Mouse (Mus musculus): Measurements from ENCODE around the gene Timm44. TPM values are rescaled to one million over a fixed set of nuclear protein-coding genes. Genes with fewer than 3 reads are reported as not detected.

The Timm44 gene
- polyA plus RNA-seq, 1 experiment from 2014 or later, result 81.1 TPM

DNA sequence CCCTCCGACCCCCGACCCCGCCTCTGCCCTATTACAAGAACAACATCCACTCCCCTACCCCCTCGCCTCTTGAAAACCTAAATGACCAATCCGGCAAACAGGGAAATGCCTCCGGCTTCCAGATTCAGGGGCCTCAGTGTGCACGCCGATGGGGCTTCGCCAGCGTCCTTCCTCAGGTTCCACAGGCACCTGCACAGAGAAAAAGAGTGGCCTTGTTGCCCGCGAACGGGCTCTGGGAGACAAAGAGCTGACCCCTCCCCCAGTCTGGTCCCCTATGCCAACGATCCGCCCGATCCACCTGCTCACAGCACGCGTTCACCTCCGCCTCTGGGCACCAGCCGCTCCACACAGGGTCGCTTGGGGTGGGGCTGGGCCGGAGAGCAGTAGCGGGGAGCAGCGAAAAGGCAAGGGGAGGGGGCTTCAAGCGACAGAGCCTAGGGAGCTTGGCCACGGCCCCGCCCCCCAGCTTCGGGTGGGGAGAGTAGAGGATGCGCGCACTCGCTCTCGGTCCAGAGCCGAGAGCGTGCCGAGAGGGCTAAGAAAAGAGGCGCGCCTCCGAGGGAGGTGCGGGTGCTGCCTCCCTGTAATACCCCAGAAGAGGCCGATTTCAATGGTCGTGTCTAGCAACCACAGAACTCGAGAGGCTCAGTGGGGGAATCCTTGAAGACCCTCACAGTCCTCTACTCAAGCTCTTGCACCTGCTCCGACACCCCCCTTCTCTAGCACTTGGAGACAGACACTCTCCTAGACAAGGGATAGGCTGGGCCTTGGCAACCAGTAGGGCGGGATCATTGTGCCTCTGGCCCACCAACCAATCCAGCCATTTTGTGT is 58.7 kb downstream of the Timm44 start, which contains the start of gene Prr36:
Gene Prr36 (minus strand): TSS at position 669 of the 831 bp plus-strand sequence.
- peak; percentile 57 for ATAC-seq (ENCODE audit: insufficient number of reproducible peaks, insufficient read depth, low FRiP score, low read depth)
- no peaks in the 10 kb centered on the region for H3K4me1 ChIP-seq (ENCODE audit: control insufficient read depth, insufficient read depth, low read length)
- H3K9ac ChIP-seq (replicated peaks; ENCODE audit: low read depth, low read length), result peak within 1 kb of the TSS; percentile 28; the same call in 1 of the 2 replicates
- H3K36me3 ChIP-seq (ENCODE audit: control insufficient read depth, insufficient read depth, low read length), result no peaks in the 10 kb centered on the region
- H3K4me2 ChIP-seq (replicated peaks; ENCODE audit: low read depth, low read length), result peak within 1 kb of the TSS; percentile 68
- H3K9me3 ChIP-seq (ENCODE audit: control insufficient read depth, low read depth, low read length), result no peaks in the 10 kb centered on the region
- peak within 1 kb of the TSS; percentile 4; the same call in 1 of the 2 replicates for H3K27ac ChIP-seq (ENCODE audit: low read length)
- 2% methylated on average over 44 of the region's 44 CpGs for WGBS
- H3K27me3 ChIP-seq (ENCODE audit: control insufficient read depth, insufficient read depth, low read length), result no peaks in the 10 kb centered on the region
- H3K4me3 ChIP-seq (ENCODE audit: low read depth, low read length), result peak within 1 kb of the TSS; percentile 44

DNA sequence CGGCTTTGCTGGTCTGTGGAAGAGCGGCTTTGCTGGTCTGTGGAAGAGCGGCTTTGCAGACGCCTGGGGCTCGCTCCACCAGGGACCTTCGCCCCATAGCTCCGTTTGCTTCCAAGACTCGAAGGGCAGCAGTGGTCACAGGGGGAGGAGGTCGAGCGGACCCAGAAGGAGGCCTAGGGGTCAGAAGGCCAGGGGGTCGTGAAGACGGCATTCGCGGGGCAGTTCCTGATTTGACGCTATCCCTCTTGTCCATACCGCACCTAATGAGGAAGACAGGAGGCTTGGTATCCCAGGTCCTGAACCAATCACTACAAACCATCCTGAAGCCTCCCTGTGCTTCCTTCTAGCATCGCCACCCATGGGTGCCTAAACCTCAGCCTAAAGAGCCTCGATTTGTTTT is 59.4 kb downstream of the Timm44 start:
- Histone ChIP-seq H3K36me3 (ENCODE audit: control insufficient read depth, insufficient read depth, low read length) (no peaks in the 10 kb centered on the region), H3K9ac (replicated peaks; ENCODE audit: low read depth, low read length) (peak overlapping the region; percentile 28; the same call in 1 of the 2 replicates), H3K4me2 (replicated peaks; ENCODE audit: low read depth, low read length) (peak overlapping the region; percentile 68), H3K4me1 (ENCODE audit: control insufficient read depth, insufficient read depth, low read length) (no peaks in the 10 kb centered on the region), H3K27me3 (ENCODE audit: control insufficient read depth, insufficient read depth, low read length) (no peaks in the 10 kb centered on the region), H3K27ac (ENCODE audit: low read length) (no peak overlapping the region), H3K4me3 (ENCODE audit: low read depth, low read length) (peak overlapping the region; percentile 44), H3K9me3 (ENCODE audit: control insufficient read depth, low read depth, low read length) (no peaks in the 10 kb centered on the region)
- no peak for ATAC-seq (ENCODE audit: insufficient number of reproducible peaks, insufficient read depth, low FRiP score, low read depth)
- WGBS, result 6% methylated on average over 18 of the region's 18 CpGs

DNA sequence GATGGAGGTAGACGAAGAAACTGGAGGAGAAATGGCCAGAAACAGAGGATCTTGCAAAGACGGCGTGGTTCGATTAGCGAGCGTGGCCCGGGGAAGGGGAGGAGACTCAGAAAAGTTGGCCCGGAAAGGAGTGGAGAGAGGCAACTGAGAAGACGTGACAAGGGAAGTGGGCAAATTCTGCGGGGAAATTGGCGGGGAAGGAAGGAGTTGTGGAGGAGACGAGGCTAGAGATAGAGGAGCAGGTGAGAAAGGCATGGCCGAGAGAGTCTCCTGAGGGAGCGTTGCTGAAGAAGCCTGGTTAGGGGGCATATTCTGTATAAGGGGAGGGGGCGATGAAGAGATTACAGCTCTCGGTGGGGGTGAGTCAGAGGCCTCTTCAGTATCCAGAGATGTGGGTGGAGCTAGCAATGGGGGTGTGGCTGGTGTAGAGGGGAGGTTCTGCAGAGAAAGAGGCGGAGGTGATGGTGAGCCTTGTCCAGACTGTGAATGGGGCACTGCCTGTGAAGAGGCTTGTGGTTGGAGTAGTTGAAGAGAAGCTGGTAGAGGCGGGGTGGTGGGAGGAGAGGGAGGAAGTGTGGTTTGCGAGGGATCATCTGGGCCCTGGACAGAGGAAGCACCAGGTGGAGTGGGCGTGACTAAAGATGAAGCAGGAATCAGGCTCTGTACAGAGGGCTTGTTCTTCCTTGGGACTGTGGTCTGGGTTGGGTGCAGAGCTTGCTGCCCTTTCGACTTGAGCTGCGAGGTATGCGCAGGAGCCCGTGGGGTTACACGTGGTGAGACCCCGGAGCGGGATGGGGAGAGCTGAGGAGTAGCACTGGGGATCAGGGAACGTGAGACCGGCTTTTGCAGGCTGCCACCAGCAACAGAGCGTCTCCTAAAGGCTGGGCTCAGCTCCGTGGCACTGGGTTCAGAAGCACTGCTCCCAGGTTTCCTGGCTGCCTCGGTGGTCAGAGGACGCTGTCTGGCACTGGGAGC is 61.4 kb downstream of the Timm44 start:
- H3K4me1 ChIP-seq (ENCODE audit: control insufficient read depth, insufficient read depth, low read length), result no peaks in the 10 kb centered on the region
- no peaks in the 10 kb centered on the region for H3K27me3 ChIP-seq (ENCODE audit: control insufficient read depth, insufficient read depth, low read length)
- no peak overlapping the region for H3K9ac ChIP-seq (replicated peaks; ENCODE audit: low read depth, low read length)
- peak overlapping the region; percentile 49 for H3K27ac ChIP-seq (ENCODE audit: low read length)
- peak overlapping the region; percentile 89 for H3K4me2 ChIP-seq (replicated peaks; ENCODE audit: low read depth, low read length)
- ATAC-seq (ENCODE audit: insufficient number of reproducible peaks, insufficient read depth, low FRiP score, low read depth), result peak; percentile 61
- H3K4me3 ChIP-seq (ENCODE audit: low read depth, low read length), result peak overlapping the region; percentile 41
- H3K36me3 ChIP-seq (ENCODE audit: control insufficient read depth, insufficient read depth, low read length), result no peaks in the 10 kb centered on the region; the same call in 1 of the 2 replicates
- no peaks in the 10 kb centered on the region for H3K9me3 ChIP-seq (ENCODE audit: control insufficient read depth, low read depth, low read length)
- WGBS, result 10% methylated on average over 33 of the region's 33 CpGs

DNA sequence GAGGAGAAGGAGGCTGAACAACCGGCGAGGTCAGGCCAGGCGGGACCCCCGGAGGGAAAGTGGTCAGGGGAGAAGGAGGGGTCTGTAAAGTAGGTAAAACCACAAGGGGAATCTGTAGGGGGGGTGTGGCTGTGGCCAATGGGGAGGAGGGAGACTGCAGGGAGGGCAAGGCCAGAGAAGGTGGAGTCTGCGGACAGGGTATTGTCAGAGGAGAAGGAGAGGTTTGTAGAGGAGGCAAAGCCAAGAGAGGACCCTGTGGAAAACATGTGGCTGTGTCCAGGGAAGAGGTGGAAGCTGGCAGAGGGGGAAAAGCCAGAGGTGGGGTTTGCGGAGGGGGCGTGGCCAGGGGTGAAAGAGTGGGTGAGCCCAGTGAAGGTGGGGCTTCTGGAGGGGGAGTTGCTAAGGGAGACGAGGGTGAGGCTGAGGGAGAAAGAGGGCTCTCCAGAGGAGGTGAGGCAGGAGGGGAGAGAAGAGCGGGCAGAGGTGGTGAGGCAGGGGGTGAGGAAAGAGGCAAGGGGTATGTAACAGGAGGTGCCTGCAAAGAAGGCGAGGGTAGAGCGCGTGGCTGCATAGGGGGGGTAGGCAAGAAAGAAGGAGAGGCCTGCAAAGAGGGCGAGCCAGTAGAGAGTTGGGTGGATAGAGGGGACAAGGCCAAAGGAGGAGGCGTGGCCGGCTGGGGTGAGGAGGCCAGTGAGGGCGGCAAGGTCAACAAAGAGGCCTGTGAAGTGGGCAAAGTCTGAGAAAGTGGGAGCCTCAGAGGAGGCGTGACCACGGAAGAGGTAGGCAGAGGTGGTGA is 62.3 kb downstream of the Timm44 start:
- peak overlapping the region; percentile 49 for H3K27ac ChIP-seq (ENCODE audit: low read length)
- WGBS, result 3% methylated on average over 18 of the region's 18 CpGs
- peak overlapping the region; percentile 89 for H3K4me2 ChIP-seq (replicated peaks; ENCODE audit: low read depth, low read length)
- H3K4me3 ChIP-seq (ENCODE audit: low read depth, low read length), result peak overlapping the region; percentile 41
- ATAC-seq (ENCODE audit: insufficient number of reproducible peaks, insufficient read depth, low FRiP score, low read depth), result peak; percentile 77
- H3K27me3 ChIP-seq (ENCODE audit: control insufficient read depth, insufficient read depth, low read length), result no peaks in the 10 kb centered on the region
- no peaks in the 10 kb centered on the region; the same call in 1 of the 2 replicates for H3K36me3 ChIP-seq (ENCODE audit: control insufficient read depth, insufficient read depth, low read length)
- no peaks in the 10 kb centered on the region for H3K4me1 ChIP-seq (ENCODE audit: control insufficient read depth, insufficient read depth, low read length)
- H3K9ac ChIP-seq (replicated peaks; ENCODE audit: low read depth, low read length), result 0 out of 2 replicates have a peak overlapping the region, but pooled peaks have one; percentile 14
- H3K9me3 ChIP-seq (ENCODE audit: control insufficient read depth, low read depth, low read length), result no peaks in the 10 kb centered on the region

DNA sequence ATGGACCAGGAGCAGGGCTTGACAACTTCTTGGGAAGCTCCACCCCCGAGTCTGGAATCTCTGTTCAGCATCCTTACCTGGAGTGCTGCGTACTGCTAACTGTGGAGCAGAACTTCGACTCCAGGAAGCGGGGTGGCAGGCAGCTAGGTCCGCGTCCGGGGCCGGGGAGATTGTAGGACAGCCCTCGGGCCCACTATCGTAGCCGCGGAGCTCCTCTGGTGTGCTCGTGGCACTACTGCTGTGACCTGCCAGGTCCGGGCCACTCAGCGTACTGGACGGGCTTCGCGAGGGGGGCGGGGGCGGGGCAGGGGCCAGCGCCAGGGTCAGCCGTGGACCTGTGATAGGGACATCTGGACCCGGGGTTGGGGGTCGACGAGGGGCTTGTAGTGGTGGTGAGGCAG is 62.9 kb downstream of the Timm44 start:
- WGBS, result 1% methylated on average over 25 of the region's 25 CpGs
- H3K27ac ChIP-seq (ENCODE audit: low read length), result no peak overlapping the region; the same call in 1 of the 2 replicates

DNA sequence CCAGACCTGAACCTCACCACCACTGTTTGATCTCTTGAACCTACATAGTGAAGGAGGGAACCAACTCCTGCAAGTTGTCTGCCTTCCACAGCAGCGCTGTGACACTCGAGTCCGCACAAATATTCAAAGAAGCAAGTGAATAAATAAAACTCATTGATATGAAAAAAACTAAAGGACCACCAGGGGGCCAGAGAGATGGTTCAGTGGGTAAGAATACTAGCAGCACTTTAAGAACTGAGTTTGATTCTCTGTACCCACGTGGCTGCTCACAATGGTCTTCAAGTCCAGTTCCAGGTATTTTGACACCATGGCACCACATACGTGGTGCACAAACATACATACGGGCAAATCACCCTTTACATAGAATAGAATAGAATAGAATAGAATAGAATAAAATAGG is 64.6 kb downstream of the Timm44 start:
- Histone ChIP-seq H3K4me1 (ENCODE audit: control insufficient read depth, insufficient read depth, low read length) (no peaks in the 10 kb centered on the region; the same call in 1 of the 2 replicates), H3K4me2 (replicated peaks; ENCODE audit: low read depth, low read length) (no peak overlapping the region), H3K9me3 (ENCODE audit: control insufficient read depth, low read depth, low read length) (no peaks in the 10 kb centered on the region), H3K27me3 (ENCODE audit: control insufficient read depth, insufficient read depth, low read length) (0 out of 2 replicates have a peak, but pooled peaks cover under 1% of the 10 kb centered on the region), H3K27ac (ENCODE audit: low read length) (no peak overlapping the region), H3K4me3 (ENCODE audit: low read depth, low read length) (no peak overlapping the region), H3K36me3 (ENCODE audit: control insufficient read depth, insufficient read depth, low read length) (no peaks in the 10 kb centered on the region; the same call in 1 of the 2 replicates), H3K9ac (replicated peaks; ENCODE audit: low read depth, low read length) (no peak overlapping the region)
- WGBS, result 77% methylated on average over 6 of the region's 6 CpGs
- ATAC-seq (ENCODE audit: insufficient number of reproducible peaks, insufficient read depth, low FRiP score, low read depth), result no peak

More for the DNA sequence above, 62.9 kb downstream of the Timm44 start:
- Histone ChIP-seq H3K9me3 (ENCODE audit: control insufficient read depth, low read depth, low read length) (no peaks in the 10 kb centered on the region), H3K4me3 (ENCODE audit: low read depth, low read length) (peak overlapping the region; percentile 41), H3K36me3 (ENCODE audit: control insufficient read depth, insufficient read depth, low read length) (no peaks in the 10 kb centered on the region; the same call in 1 of the 2 replicates), H3K4me1 (ENCODE audit: control insufficient read depth, insufficient read depth, low read length) (no peaks in the 10 kb centered on the region), H3K9ac (replicated peaks; ENCODE audit: low read depth, low read length) (0 out of 2 replicates have a peak overlapping the region, but pooled peaks have one; percentile 14), H3K27me3 (ENCODE audit: control insufficient read depth, insufficient read depth, low read length) (no peaks in the 10 kb centered on the region), H3K4me2 (replicated peaks; ENCODE audit: low read depth, low read length) (peak overlapping the region; percentile 89)
- peak; percentile 10; the same call in 1 of the 2 replicates for ATAC-seq (ENCODE audit: insufficient number of reproducible peaks, insufficient read depth, low FRiP score, low read depth)
